Mouse (Mus musculus) liver (tissue): ENCODE data around the gene Slc17a9.

Source experiments
- DNase-seq: peaks from one replicate; pipeline ENCODE4 v3.0.0-alpha.2; 2020; ENCODE audit warnings: mixed read lengths

Slc17a9 gene

DNA sequence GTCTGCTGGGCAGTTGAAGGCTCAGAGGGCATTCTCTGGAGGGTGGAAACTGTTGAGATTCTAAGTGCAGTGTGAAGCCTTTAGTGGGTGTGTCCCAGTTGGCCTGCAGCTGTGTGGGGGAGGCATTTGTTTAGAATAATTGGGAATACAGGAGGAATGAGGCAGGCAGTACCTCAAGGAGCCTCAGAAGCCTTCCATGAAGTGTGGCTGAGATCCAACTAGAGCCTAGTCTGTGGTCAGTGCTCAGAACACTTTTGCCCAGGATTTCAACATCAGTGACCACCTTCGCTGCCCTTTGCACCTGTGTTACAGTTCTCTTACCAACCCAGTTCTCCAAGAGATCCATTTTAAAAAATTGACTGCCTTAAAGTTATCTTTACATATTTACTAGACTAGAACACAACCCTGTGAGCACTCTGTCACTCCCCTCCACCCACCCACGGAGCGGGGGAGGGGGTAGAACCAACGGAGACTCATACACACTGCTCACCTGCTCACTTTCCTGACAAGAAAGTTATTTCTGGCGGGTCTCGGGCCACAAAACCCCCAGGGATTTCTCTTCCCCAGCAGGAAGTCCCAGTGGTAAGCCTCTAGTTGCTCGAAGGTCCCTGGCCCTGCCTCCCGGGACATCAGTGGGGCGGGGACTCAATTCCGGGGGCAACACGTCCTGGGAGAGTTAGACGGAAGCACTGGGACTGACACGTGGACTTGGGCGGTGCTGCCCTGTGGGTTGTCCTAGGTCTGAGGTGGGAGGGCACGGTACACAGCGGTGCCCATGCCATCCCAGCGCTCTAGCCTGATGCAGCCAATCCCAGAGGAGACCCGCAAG lies at the start of gene Slc17a9:
Gene Slc17a9, plus strand, starts transcription at position 679 of the 829 bp plus-strand sequence.
- peak; percentile 72 for DNase-seq

DNA sequence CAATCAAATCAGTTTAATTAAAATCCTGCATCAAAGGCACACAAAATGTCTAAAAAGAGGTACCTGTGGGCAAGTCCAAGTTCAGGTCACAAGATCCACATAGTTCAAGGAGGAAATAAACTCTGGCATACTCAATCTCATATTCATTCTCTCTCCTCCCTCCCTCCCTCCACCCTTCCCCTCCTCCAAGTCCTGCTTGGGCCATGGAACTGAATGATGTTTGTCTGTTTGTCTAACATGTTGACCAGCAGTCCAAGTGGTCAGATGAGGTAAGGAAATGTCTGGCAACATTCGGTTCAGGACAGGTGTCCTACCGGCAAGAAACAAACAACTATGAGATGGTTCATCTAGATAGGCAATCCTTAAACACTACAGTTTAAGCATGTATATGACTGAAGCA lies 48.4 kb upstream of the Slc17a9 start:
- no peak for DNase-seq

GRCm38 (mm10) chr2:180678609-180679140 lies 46.4 kb upstream of the Slc17a9 start:
- DNase-seq = peak; percentile 66

GRCm38 (mm10) chr2:180681225-180681624 lies 43.8 kb upstream of the Slc17a9 start:
- no peak for DNase-seq

DNA sequence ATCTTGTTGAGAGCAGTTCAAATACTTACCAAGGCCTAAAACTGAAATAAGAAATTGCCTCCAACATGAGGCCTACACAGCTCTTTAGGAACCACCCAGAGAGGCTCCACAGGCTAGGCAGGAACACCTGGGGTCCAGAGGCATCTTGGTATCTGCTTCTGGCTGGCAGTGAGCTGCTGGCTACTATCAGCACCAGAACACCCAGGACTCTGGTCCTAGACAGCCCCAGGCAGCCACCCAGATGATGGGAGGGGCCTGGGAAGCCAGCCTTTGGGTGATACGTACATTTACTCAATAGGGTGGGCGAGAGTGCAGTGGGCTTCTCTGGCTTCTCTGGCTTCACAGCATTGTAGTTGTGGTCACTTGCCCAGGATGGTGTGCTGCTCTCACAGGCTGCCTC lies 41.5 kb upstream of the Slc17a9 start:
- DNase-seq = peak; percentile 47

GRCm38 (mm10) chr2:180684031-180684430 lies 41.0 kb upstream of the Slc17a9 start:
- no peak for DNase-seq

GRCm38 (mm10) chr2:180689841-180690240 lies 35.2 kb upstream of the Slc17a9 start:
- no peak for DNase-seq

DNA sequence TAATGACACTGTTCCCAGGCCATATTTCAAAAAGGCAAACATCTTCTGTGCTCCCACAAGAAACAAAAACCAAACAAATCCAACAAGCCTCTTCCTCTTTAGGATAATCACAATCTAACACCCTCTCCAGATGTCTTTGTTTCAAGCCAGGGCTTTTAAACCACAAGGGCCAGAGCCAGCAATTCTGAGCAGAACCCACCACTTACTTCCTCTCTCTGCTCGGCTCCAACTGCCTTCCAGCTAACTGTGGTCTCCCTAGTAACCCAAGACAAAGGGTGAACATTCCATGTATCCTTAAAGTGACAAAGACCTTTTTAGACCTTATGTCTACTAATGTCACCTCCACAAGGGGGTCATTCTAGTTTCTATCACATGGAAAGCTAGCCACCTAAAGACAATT lies 32.4 kb upstream of the Slc17a9 start:
- no peak for DNase-seq

- no peak for DNase-seq
Observed at GRCm38 (mm10) chr2:180695176-180695575, 29.9 kb upstream of the Slc17a9 start.

DNA sequence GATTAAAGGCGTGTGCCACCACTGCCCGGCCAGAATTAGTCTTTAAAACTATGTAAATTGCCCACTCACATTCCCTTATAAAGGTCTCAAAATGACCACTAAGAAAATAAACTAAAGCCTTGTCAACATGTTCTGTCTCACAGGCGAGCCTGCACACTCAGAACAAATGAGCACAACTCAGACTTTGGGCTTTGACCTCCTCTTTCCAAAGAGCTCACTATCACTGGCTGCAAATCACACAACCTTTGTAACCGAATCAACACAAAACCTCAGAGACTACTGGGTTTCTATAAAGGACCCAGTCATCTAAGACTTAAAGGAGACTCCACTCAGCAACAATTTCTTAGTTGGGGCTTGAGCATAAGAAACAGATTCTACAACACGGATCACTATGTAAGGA lies 24.6 kb upstream of the Slc17a9 start:
- DNase-seq = no peak

GRCm38 (mm10) chr2:180701053-180701766 lies 23.9 kb upstream of the Slc17a9 start:
- DNase-seq = peak; percentile 62

GRCm38 (mm10) chr2:180701767-180702621 lies 23.1 kb upstream of the Slc17a9 start:
- peak; percentile 93 for DNase-seq

GRCm38 (mm10) chr2:180702701-180703149 lies 22.3 kb upstream of the Slc17a9 start:
- DNase-seq = no peak

DNA sequence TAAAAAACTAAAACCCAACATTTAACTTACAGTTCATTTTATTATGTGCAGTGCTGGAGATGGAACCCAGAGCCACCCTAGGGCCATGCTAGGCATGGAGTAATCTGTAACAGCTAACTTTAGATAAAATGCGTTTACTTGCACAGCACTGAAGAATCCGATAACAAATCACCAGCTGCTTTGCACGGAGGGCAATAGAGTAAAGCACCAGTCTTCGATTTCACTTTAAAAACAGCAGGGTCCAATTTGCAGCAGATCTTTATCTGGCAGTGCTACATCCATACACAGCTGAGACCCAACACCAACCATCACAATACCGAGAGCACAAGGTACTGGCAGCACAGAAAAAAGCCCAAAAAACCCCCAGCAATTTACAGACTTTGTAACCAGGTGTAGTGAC lies 21.9 kb upstream of the Slc17a9 start:
- no peak for DNase-seq

DNA sequence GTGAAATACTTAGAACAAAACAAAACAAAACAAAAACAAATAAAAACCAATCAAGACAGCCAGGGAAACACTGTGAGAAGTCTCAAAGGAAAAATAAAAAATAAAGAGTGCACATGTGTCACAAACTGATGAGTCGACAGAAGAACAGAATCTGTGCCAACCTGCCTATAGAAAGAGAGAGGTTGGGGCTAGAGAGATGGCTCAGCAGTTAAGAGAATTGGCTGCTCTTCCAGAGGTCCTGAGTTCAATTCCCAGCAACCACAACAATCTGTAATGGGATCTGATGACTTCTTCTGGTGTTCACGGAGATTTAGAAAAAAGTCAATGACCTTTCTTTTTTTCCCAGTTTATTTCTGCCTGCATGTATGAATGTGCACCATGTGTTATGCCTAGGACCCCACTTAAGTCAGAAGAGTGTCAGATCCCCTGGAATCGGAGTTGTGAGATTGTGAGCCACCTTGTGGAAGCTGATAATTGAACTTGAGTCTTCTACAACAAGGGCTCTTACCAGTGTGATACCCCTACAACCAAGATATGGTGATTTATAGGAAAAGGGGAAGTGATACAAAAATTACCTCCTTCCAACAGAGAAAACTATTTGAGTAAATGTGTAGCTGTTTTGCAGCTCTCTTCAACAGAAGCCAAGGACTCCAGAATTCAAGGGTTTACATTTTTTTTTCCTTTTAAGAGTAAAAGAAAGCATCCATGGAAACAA lies 21.3 kb upstream of the Slc17a9 start:
- DNase-seq = no peak

DNA sequence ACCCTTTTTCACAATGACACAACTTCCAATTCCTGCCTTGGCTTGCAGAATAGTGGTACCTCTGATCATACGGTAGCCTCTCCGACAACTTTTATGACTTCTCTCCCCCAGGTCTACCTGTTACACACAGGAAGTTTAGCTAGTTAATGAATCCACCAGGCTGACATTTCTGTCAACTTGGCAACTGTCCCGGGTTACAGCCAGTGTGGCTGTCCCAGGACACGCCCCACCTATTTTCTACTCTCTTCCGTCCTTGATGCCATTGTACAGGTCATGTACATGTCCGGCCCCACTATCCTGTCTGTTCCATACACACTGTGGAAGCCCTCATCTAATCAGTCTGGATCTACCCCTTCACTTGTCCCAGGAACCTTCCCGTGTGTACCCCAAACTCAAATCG lies 20.5 kb upstream of the Slc17a9 start:
- DNase-seq = no peak

DNA sequence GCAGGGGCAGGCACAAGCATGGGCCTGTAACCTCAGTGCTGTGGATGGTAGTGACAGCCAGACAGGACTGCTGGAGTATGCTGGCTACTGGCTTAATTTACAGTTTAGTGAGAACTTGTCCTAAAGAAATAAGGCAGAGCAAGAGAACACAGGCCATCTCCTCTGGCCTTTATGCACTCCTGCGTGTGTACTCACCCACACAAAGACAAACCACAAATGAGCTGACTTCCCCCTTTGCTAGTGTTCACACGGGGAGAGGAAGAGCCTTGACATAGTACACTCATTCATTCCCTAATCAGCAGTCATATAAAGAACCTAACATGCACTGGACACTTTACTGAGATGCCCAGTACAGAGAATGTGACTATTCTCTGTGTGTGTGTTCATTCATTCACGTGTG lies 20.0 kb upstream of the Slc17a9 start:
- no peak for DNase-seq

GRCm38 (mm10) chr2:180705975-180706374 lies 19.1 kb upstream of the Slc17a9 start:
- no peak for DNase-seq

DNA sequence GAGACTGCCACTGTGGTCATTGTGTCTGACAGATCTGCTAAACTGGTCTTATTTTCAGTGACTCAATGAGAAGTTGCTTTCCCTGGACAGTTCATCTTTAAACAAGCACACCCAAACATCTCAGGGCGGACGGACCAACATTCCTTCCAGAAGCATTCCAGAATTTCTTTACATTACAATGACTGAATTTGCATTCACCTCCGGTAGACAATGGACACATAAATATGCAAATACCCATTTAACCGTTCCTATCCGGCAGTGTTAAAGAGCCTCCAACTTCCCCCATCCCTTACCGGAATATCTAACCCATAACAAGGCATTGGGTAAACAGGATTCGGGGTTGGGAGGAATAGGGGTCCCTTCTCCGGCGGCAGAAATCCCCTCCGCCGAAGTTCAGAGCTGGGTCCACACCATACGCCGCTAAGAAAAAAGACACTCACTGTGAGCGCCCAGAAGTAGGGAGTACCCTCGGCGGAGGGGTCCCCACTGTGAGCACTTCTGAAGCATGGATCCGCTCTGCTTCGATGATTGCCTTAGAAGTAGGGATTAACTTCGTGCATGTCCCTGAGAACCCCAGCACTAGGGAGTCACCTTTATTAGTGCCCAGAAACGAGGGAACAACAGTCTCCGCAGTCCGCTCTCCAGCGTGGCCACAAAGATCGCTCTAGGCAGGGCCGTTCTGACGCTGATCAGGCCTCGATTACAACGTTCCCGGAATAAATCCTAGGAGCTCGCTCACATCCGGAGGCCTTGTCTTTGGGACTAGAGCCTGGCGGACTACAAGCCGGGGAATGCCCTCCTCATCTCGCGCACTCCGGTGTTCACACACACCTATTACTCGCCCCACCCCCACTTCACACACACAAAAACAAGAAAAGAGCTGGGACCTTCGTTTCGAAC lies 15.8 kb upstream of the Slc17a9 start:
- DNase-seq = no peak

DNA sequence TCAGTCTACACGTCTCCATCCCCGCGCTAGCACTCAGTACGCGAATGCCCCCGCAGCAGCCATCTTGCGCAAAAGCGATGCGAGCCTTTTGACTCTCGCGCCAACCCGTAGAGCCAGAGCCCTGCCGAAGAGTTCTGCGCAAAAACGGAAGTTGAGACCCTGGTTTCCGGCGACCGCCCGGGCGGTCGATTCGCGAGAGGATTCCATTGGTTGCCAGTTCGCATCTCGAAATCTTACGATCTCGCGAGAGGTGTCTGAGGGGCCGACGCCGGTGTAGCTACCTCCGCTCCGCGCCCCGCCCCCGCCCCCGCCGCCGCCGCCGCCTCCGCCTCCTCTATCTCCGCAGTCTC lies 15.2 kb upstream of the Slc17a9 start, which contains the start of the genes Dido1 and Gid8:
Gene Dido1, minus strand, starts transcription at position 77 of the 350 bp plus-strand sequence.
Gene Gid8, plus strand, starts transcription at position 195 of the 350 bp plus-strand sequence.
- DNase-seq = peak; percentile 97
